In the genomic region with DNA sequence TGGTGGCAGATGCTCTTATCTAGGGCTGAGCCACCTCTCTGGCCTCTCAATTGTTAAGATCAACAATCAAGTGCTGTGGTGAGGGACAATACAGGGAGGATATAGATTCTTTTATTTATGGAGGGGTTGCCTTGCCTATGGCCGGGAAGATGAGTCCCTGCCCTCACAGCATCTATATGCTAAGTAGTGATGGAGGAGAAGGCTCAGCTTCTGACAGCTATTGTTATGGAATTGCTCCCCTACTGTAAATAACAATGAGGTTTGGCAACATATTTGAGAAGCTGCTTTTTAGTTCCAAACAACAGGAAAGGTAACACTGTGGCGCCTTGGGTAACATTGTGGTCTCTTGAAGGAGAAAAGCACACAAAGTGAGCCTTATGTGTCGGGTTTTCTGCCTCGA, we compare ENCODE assay signal across 22 mouse cellular contexts.
"Had no signal": no experiment of that assay in that cellular context is flagged by ENCODE, and none has a peak within 500 bp of the region (broad histone marks: within the 10 kb centered on the region; RNA-seq: fewer than 3 reads in every experiment).

No protein-coding gene starts in this region.

- H3K4me2 ChIP-seq: liver, embryonic 12.5 days; lung, embryonic 14.5 days; neural tube, embryonic 13.5 days; neural tube, embryonic 15.5 days; stomach, embryonic 15.5 days had no signal

- ATAC-seq: liver, embryonic 12.5 days; midbrain, embryonic 16.5 days had no signal

- H3K4me3 ChIP-seq: liver, embryonic 12.5 days; midbrain, embryonic 10.5 days; myocyte; neural tube, embryonic 13.5 days; neural tube, embryonic 15.5 days; stomach, embryonic 15.5 days had no signal

- H3K27ac ChIP-seq: liver, embryonic 12.5 days; liver, embryonic 14.5 days; midbrain, embryonic 10.5 days; neural tube, embryonic 13.5 days; neural tube, embryonic 15.5 days; stomach, embryonic 15.5 days; stomach, postnatal 0 days had no signal

- H3K9me3 ChIP-seq: liver, embryonic 12.5 days; midbrain, embryonic 10.5 days; neural tube, embryonic 13.5 days; neural tube, embryonic 15.5 days; stomach, embryonic 15.5 days had no signal

- H3K4me1 ChIP-seq: neural tube, embryonic 13.5 days; neural tube, embryonic 15.5 days; stomach, embryonic 15.5 days had no signal

- H3K9ac ChIP-seq: liver, embryonic 12.5 days; liver, embryonic 14.5 days; lung, embryonic 14.5 days; neural tube, embryonic 13.5 days; neural tube, embryonic 15.5 days; stomach, embryonic 15.5 days had no signal

- H3K27me3 ChIP-seq: neural tube, embryonic 15.5 days; stomach, embryonic 15.5 days had no signal

- H3K36me3 ChIP-seq: liver, embryonic 12.5 days; midbrain, embryonic 10.5 days; neural tube, embryonic 13.5 days; neural tube, embryonic 15.5 days; stomach, embryonic 15.5 days had no signal

- DNase-seq: lung, adult 18-20 months; lung, embryonic 14.5 days; lung, postnatal 14 days; lung, postnatal 4 days; midbrain, embryonic 14.5 days; retina, postnatal 1 day; right cerebral cortex, adult 18-20 months; right cerebral cortex, postnatal 25 days; right cerebral cortex, postnatal 4 days; spleen, adult 18-20 months; thymus, adult 2 months; thymus, postnatal 14 days; thymus, postnatal 36 days had no signal
